Mouse (Mus musculus) heart, adult 8-10 months (tissue): ENCODE data around the gene Lhx9. TPM values are rescaled to one million over a fixed set of nuclear protein-coding genes. Genes with fewer than 3 reads are reported as not detected.
A peak's percentile ranks its signal among the peaks of the same experiment; 100 is the strongest.

Experiments
- DNase-seq: peaks from one replicate; pipeline ENCODE4 v3.0.0; 2022; ENCODE audit warnings: low spot score
- total RNA-seq, 4 experiments: library from RNA; stranded (reverse); gene quantifications; 2 replicates each; pipeline ENCODE4 v1.2.4; 2022

Gene Lhx9
- total RNA-seq, 4 experiments from 2014 or later = 0.25 TPM; not detected in 3

DNA sequence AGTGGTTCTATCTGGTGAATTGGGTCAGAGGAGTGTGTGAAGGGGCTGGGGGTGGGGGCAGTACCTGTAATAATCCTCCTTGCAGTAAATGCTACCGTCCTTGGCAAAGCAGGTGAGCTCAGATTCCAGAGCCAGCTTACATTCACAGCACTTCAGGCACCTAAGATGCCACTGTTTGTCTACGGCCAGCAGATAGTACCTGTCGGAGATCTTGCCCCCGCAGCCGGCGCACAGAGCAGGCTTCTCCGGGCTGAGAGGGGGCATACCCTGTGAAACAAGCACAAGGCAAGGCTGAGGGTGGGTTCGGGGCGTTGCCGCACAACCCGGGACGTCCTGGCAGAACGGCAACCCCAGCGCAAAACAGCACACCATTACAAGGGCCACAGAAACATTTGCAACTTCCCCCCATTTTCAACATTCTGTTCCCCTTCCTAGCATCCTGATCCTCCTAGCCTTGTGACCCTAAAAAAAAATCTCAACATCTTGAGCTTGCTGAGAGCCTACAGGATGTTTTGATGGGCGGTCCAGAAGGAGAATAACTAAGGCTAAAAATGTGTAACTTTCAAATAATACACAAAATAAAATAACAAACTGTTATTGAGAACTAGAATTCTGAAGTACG is 8.5 kb downstream of the Lhx9 start:
- no peak for DNase-seq

DNA sequence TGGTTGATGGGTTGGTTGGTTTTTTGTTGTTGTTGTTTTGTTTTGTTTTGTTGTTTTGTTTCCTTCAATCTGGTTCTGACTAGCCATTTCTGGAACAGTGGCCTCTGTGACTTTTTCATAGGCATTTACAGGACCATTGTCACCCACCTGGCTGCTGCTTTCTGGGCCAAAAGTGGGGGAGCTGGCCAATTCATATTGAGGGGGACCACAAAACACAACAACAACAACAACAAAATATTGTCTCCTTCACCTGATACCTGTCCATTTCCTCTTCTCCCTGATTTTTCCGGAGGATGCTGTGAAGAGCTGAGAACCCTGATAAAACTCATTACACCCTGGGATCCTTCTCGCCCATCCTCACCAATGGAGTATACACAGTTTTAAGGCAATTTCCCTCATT is 9.1 kb downstream of the Lhx9 start:
- no peak for DNase-seq

DNA sequence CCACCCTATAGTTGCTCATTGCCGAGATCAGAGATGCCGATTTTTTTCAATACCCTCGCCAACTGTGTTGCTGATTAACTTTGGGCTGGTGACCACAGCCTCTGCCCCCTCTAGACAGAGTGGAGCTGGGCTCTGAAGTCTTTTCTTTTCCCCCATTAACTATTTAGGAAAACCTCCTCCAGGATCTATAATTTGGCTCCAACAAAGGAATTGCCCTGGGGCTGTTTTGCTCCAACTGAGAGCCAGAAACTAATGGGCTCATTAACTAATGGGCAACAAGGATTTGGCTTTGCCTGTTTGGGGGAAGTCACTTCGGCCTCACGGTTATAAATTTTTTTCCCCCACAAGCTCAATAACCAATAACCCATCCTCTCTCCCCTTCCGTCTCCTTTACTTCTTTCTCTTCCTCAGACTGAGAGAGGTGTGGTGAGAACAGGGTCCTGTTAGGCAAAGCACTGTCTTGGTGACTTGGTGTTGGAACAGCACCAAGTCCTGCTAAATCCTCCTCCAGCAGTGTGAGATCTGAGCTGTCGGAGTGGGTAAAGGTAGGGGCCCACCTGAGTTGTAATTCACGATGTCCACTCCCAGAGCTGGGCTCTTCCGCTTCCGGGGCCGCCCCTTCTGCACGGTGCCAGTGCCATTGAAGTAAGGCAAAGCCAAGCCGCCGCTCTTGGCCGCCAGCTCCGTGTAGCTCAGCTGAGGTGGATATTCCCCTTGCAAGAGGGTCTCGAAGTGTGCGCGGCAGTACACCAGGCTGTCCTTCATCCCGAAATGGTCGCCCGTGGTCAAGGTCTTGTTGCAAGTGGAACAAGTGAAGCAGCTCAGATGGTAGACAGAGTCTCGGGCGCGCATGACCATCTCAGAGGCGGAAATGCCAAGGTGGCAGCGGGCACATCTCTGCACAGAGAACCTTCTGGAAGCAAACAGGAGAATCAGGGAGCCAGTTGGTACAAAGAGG is 10.3 kb downstream of the Lhx9 start:
- no peak for DNase-seq

DNA sequence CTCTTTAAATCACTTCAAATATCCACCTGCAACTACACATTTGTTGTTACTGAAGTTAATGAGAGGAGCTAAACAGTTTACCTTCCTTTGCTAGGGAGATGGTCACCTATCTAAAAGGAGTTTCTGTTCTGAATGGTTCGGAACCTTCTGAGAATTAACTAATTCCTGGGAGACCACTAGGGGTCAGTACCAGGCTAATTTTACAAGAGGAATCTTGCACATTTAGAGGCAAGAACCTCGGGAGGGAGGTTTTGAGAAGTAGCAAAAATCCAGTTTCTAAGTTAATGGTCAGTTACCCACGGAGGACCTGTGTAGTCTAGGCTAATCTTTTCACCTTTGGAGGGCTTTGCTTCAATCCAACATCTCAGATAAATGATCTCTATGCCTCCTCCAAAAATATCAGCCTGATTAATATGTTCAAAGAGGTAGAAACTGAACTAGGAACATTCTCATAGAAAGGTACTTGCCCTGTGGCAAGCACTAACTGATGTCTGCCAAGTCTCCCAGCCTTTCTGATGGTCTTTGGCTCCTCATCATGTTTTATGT is 12.9 kb downstream of the Lhx9 start:
- DNase-seq = peak; percentile 44

DNA sequence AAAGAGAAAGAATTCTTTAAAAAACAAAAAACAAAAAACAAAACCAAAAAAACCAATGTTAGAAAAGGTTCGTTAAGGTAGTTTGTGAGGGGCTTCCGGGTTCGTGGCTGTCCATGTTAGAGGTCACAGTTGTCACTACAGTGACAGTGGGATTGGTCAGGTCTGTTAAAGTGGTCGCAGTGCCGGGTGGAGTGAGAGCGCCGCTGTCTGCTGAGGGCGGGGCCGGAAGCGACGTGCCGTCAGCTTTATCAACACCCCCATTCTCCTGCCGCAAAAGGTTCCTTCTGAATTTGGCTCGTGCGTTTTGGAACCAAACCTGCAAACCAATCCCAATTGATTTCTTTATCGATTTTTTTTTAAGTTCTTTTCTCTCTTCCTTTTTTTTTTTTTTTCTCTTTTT is 17.1 kb downstream of the Lhx9 start:
- no peak for DNase-seq

DNA sequence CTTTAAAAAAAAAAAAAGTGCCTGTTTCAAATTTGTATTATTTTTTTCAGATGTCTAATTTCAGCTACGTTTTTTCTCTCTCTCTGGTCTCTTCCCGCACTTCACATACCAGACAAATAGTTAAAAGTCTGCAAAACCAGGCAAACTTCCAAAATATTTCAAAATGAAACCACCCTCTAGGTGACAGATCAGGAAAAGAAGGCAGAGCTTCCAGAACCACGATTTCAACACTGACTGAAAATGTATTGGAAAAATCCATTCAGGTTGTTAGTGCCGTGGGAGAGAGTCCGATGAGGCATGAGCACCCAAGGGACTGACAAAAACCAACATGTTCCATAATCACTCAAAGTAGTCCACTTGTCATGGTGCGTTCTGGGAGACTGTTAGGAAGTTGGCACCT is 21.5 kb downstream of the Lhx9 start:
- DNase-seq = no peak

DNA sequence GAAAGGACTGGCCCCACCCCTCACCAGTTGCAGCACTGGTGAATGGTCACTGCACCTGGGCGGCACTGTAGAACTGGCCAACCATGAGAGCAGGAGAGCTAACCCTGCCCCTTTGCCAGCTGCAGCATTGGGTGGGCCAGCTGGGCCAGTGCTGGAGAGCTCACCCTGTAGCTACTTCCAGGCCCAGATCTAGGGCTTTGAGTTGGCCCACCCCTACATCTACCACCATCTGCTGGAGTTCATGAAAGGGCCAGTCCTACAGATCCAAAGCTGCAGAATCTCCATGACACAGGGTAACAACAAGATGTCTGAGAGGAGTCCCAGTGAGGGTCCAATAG is 25.4 kb downstream of the Lhx9 start:
- DNase-seq = no peak

DNA sequence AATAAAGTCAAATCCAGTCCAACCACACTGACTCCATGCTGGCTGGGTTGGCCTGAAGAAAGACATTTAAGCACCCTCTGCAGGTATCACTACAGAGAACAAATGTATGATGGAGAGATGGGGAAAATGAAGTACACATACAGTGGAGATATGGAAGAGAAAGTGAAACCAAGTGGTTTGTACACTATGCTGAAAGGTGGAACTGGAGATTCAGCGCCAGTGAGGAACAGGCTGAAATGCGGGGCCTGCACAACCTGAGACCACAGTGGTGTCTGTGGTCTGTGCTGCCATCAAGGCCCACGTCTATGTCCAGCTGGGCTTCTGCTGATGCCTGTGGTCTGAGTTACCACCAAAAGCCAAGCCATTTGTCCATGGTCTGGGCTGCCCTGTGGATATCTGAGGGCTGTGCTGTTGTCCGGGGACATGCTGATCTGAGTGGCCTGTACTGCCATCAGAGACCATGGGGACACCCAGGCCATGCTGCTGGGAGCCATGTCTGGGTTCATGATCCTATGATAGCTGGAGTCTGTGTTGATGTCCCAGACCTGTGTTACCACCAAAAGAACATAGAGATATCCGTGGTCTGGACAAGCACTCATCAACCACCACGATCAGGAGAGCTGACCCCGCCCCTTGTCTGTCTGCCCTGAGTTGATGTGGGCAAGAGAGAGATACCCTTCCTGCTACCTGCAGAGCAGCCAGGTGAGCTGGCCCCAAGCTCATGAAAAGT is 26.0 kb downstream of the Lhx9 start:
- DNase-seq = no peak

DNA sequence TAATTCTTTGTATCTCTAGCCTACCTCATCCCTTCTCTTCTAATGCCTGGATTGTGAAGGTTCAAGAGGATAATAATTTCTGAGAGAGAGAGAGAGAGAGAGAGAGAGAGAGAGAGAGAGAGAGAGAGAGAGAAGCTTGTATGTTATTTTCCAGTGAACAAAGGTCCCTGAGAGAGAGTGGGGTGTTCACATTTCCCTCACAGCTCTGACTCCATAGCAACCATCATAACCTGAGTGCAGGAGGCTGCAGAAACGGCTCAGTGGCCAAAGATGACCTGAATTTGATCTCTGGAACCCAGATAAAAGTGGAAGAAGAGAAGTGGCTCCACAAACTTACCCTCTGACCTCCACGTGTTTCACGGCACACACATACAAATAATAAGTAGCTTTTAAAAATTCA is 46.6 kb downstream of the Lhx9 start:
- DNase-seq = no peak

DNA sequence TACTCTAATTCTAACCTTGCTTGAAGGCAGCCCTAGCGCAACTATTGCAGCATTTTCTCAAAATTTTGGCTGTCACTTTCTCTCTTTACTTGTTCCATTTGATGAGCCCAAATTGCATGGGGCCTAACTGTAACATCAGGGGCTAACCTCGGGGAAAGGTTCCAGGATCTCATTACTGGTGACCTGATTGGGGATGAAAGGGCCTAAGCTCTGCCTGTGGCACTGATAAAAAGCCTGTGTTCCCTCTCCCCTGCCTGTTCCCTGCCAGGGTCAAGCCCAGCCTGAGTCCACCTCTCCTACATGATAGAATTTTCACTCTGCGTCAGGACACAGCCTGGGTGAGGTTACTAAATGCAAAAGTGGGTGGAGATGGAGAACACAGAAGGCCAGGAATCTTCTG is 47.1 kb downstream of the Lhx9 start:
- no peak for DNase-seq

DNA sequence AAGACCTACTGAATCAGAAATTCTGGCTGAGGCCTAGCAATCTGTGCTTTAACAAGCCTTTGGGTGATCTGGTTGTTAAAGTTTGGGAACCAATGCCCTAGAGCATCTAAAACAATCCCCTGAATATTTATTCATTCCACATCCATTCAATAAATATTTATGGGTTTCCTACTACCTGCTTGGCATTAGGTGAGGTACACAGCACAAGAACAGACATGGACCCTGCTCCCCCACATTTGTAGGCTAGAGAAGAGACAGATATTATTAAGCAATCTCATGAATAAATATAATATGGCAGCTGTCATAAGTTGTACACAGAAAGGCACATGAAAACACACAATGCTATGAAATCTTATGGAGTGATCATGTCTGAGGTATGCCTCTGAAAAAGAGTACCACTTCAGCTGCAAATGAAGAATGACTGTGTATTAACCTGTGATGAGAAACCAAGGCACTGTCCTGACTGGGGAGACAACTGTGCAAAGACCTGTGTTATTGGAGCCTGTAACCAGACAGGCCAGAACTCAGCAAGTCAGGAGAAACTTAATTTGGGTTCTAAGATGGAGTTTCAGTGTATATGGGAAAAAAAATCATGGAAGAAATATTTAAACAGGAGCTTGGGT is 48.6 kb downstream of the Lhx9 start:
- no peak for DNase-seq

DNA sequence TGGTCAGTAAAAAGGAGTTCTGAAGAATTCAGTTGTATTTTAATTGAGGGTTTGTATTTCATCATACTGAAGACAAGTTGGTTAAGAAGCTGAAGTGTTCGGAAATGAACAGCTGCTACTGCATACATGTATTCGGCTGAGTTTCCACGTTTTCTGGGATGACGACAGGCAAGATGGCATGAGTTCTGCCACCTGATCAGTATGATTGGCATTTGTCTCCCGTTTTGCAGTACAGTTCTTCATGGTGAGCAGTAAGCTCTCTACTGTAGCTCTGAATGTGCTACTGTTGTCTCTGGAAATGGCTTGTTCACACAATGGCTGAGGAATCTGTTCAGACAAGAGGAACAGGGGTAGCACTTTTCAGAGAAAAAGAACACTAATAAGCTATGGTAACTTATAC is 50.3 kb downstream of the Lhx9 start:
- DNase-seq = no peak

DNA sequence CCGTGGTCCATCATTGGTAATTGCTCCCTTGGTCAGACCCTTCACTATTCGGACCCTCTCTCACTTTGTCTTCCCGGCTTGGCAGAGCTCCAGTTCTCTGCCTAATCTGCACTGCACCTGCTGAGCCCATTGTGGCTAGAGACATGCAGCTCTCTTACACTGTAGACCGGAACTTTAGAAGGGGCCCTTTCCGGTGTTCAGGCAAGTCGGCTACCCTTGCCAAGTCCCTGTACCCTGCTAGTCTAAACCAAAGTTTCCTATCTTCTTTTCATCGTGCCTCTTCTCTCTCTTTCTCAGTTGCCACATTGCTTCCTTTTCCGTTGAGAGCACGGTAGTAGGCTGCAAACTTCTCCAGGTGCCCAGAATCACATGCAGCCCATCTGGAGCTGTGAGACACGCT is 62.5 kb downstream of the Lhx9 start:
- no peak for DNase-seq

DNA sequence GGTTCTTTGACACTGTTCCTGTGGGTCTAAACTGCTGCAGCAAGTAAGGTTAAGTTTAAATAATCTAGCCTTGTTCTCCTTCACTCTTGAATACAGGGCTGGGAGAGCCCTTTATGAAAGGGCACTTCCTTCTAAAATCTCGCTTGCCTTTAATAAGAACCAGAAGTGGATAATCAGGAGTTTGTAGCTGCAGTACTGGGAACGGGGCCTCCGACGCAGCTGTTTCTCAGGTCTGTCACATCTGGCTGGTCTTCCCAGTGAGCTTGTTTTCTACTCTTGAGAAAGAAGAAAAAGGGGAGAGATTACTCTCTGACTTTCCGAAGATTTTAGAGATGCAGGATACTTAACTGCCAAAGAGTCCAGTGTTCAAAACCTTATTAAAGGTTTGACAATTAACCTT is 64.4 kb downstream of the Lhx9 start:
- no peak for DNase-seq

Other genes starting within 250 kb of the Lhx9 start
- 10 to 100 TPM; 76.3 to 80.2 (median 78.5) TPM for gene Nek7, start 228.4 kb downstream of the Lhx9 start, total RNA-seq
- 10 to 100 TPM in 3 of 4 experiments, 1 to 10 TPM in 1; 9.6 to 12.8 (median 10.9) TPM for gene 2310009B15Rik, start 8.3 kb upstream of the Lhx9 start, total RNA-seq
- gene Dennd1b, start 114.9 kb upstream of the Lhx9 start, total RNA-seq = 10 to 100 TPM; 22.2 to 25.7 (median 23.8) TPM